Mouse (Mus musculus) ES-E14 (cell line): ENCODE results near the gene Kpna1.
"Not testable (repeated sequence)": the region's sequence is repeated elsewhere in the genome, so short reads cannot be mapped to it uniquely, and the experiment has no call there.

ENCODE experiments used
- CHD2 ChIP-seq: IDR thresholded peaks from 2 replicates; pipeline ENCODE4 v1.6.1; 2014; ENCODE audit warnings: mild to moderate bottlenecking, low read depth, low read length, inconsistent platforms
- ZC3H11A ChIP-seq: IDR thresholded peaks from 2 replicates; pipeline ENCODE4 v1.6.1; 2012; ENCODE audit warnings: low read depth, mild to moderate bottlenecking, inconsistent platforms, low read length, borderline replicate concordance
- ZNF384 ChIP-seq: IDR thresholded peaks from 2 replicates; pipeline ENCODE4 v1.6.1; 2012; ENCODE audit warnings: low read depth, low read length, inconsistent platforms

DNA sequence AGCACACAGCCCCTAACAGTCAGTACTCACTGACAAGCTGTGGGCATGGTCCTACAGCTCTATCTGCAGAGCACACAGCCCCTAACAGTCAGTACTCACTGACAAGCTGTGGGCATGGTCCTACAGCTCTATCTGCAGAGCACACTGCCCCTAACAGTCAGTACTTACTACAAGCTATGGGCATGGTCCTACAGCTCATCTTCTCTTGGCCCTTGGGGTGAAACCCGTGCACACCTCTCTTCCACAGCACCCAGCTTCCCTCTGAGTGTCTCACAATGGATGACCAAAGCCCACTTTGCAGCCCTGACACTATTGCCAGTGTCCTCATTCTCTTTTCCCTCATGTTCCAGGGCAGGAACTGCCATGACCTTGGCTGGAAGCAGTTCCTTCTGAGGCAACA is 84.0 kb downstream of the Kpna1 start:
- TF ChIP-seq ZC3H11A, ZNF384, CHD2: not testable (repeated sequence)
